Mouse (Mus musculus) left cerebral cortex, postnatal 4 days (tissue): Measurements from ENCODE around the gene Caml. TPM values are rescaled to one million over a fixed set of nuclear protein-coding genes. Genes with fewer than 3 reads are reported as not detected.
"Not testable (repeated sequence)": the region's sequence is repeated elsewhere in the genome, so short reads cannot be mapped to it uniquely, and the experiment has no call there.

Source experiments
- DNase-seq: peaks from one replicate; pipeline ENCODE4 v3.0.0-alpha.2; 2022
- intact Hi-C: fragments of 180-260 bp; cut with DNase I; formaldehyde crosslinking; loops from one replicate; pipeline ENCODE4 v1.15.1; 2025
- total RNA-seq, 2 experiments: library from RNA; stranded (reverse); gene quantifications; 2 replicates each; pipeline ENCODE4 v1.2.3; 2021

Gene Caml
- 10 to 100 TPM; 60.3 to 62.0 TPM for total RNA-seq

GRCm38 (mm10) chr13:55622649-55623541 lies at the start of gene Caml:
Caml (plus strand) TSS chr13:55623005.
- peak; percentile 85 for DNase-seq
- intact Hi-C loops = no loop called here

GRCm38 (mm10) chr13:55573432-55573831 lies 49.4 kb upstream of the Caml start, which contains the start of gene Tmed9:
Tmed9 (plus strand) TSS chr13:55573732.
- DNase-seq = no peak
- intact Hi-C loops = no loop called here

- DNase-seq = no peak
- intact Hi-C loops = no loop called here
Measured at GRCm38 (mm10) chr13:55574321-55574720, 48.5 kb upstream of the Caml start.

- intact Hi-C loops = no loop called here
Measured at GRCm38 (mm10) chr13:55575932-55576331, 46.9 kb upstream of the Caml start.

GRCm38 (mm10) chr13:55576872-55577271 lies 45.9 kb upstream of the Caml start:
- DNase-seq, intact Hi-C loops: not testable (repeated sequence)

More at GRCm38 (mm10) chr13:55575932-55576331, 46.9 kb upstream of the Caml start:
- no peak for DNase-seq

GRCm38 (mm10) chr13:55578086-55578485 lies 44.7 kb upstream of the Caml start:
- DNase-seq = no peak
- intact Hi-C loops = no loop called here

GRCm38 (mm10) chr13:55591961-55592490 lies 30.8 kb upstream of the Caml start:
- no peak for DNase-seq
- intact Hi-C loops = no loop called here

GRCm38 (mm10) chr13:55592512-55593253 lies 30.1 kb upstream of the Caml start:
- intact Hi-C loops = no loop called here

GRCm38 (mm10) chr13:55593254-55593747 lies 29.5 kb upstream of the Caml start:
- no peak for DNase-seq
- intact Hi-C loops = no loop called here

More at GRCm38 (mm10) chr13:55592512-55593253, 30.1 kb upstream of the Caml start:
- DNase-seq = peak; percentile 98

- peak; percentile 84 for DNase-seq
- intact Hi-C loops = no loop called here
Measured at GRCm38 (mm10) chr13:55595375-55595774, 27.4 kb upstream of the Caml start.

- peak; percentile 17 for DNase-seq
- intact Hi-C loops = no loop called here
Measured at GRCm38 (mm10) chr13:55596802-55597201, 26.0 kb upstream of the Caml start.

- intact Hi-C loops = loop anchor here (5.0 kb wide), 1 partner anchor 37 kb away; the partner anchor contains the start of gene Ddx46
- DNase-seq = peak; percentile 90
Measured at GRCm38 (mm10) chr13:55599566-55600540, 23.0 kb upstream of the Caml start, which contains the start of gene B4galt7. B4galt7 (plus strand) TSS chr13:55599896.

GRCm38 (mm10) chr13:55600657-55601056 lies 22.1 kb upstream of the Caml start:
- intact Hi-C loops = loop anchor here (5.0 kb wide), 1 partner anchor 37 kb away; the partner anchor contains the start of gene Ddx46
- no peak for DNase-seq

- intact Hi-C loops = loop anchor here (5.0 kb wide), 1 partner anchor 36 kb away; the partner anchor contains the start of gene Ddx46
- peak; percentile 89 for DNase-seq
Measured at GRCm38 (mm10) chr13:55601611-55602010, 21.2 kb upstream of the Caml start.

- intact Hi-C loops = loop anchor here (5.0 kb wide), 1 partner anchor 33 kb away; the partner anchor contains the start of gene Ddx46
Measured at GRCm38 (mm10) chr13:55604606-55605005, 18.2 kb upstream of the Caml start.

GRCm38 (mm10) chr13:55606899-55607623 lies 15.7 kb upstream of the Caml start:
- DNase-seq = peak; percentile 17
- intact Hi-C loops = no loop called here

More at GRCm38 (mm10) chr13:55604606-55605005, 18.2 kb upstream of the Caml start:
- DNase-seq = no peak

- no peak for DNase-seq
- intact Hi-C loops = no loop called here
Measured at GRCm38 (mm10) chr13:55607624-55608006, 15.2 kb upstream of the Caml start.

GRCm38 (mm10) chr13:55611996-55612395 lies 10.8 kb upstream of the Caml start:
- intact Hi-C loops = no loop called here
- no peak for DNase-seq

- intact Hi-C loops = no loop called here
- no peak for DNase-seq
Measured at GRCm38 (mm10) chr13:55613471-55613870, 9.3 kb upstream of the Caml start.
